Mouse (Mus musculus): ENCODE results near the gene Folr2. TPM values are rescaled to one million over a fixed set of nuclear protein-coding genes. Genes with fewer than 3 reads are reported as not detected.

Folr2 gene
- polyA plus RNA-seq, 1 experiment = 9.3 TPM

GRCm38 (mm10) chr7:101868241-101869162 lies 11.5 kb upstream of the Folr2 start:
- DNase-seq = no peak
- no peaks in the 10 kb centered on the region for H3K4me1 ChIP-seq (replicated peaks; ENCODE audit: control insufficient read depth, insufficient read depth, low read length)
- WGBS = 94% methylated on average over 13 of the region's 13 CpGs
- no peak overlapping the region for H3K4me3 ChIP-seq (ENCODE audit: control insufficient read depth, insufficient read depth, low read length)
- H3K36me3 ChIP-seq (ENCODE audit: control insufficient read depth, insufficient read depth, low read length) = no peaks in the 10 kb centered on the region
- TF ChIP-seq CTCF (IDR thresholded peaks at IDR 0.05; ENCODE audit: borderline replicate concordance, control insufficient read depth, extremely low read depth, insufficient read depth, low read length, poor library complexity) (no peak), POLR2A (IDR thresholded peaks at IDR 0.05; ENCODE audit: control insufficient read depth, extremely low read depth, insufficient read depth, low read length, poor library complexity) (no peak)
- no peak overlapping the region for H3K27ac ChIP-seq (ENCODE audit: control insufficient read depth, insufficient read depth, low read length)
- no peaks in the 10 kb centered on the region for H3K27me3 ChIP-seq (ENCODE audit: control insufficient read depth, insufficient read depth, low read length)

GRCm38 (mm10) chr7:101867482-101867881 lies 10.5 kb upstream of the Folr2 start:
- no peaks in the 10 kb centered on the region for H3K4me1 ChIP-seq (replicated peaks; ENCODE audit: control insufficient read depth, insufficient read depth, low read length)
- H3K27ac ChIP-seq (ENCODE audit: control insufficient read depth, insufficient read depth, low read length) = no peak overlapping the region
- TF ChIP-seq POLR2A (IDR thresholded peaks at IDR 0.05; ENCODE audit: control insufficient read depth, extremely low read depth, insufficient read depth, low read length, poor library complexity) (no peak), CTCF (IDR thresholded peaks at IDR 0.05; ENCODE audit: borderline replicate concordance, control insufficient read depth, extremely low read depth, insufficient read depth, low read length, poor library complexity) (no peak)
- DNase-seq = no peak
- no peaks in the 10 kb centered on the region for H3K27me3 ChIP-seq (ENCODE audit: control insufficient read depth, insufficient read depth, low read length)
- H3K36me3 ChIP-seq (ENCODE audit: control insufficient read depth, insufficient read depth, low read length) = no peaks in the 10 kb centered on the region
- no peak overlapping the region for H3K4me3 ChIP-seq (ENCODE audit: control insufficient read depth, insufficient read depth, low read length)
- WGBS = 93% methylated on average over 4 of the region's 4 CpGs

DNA sequence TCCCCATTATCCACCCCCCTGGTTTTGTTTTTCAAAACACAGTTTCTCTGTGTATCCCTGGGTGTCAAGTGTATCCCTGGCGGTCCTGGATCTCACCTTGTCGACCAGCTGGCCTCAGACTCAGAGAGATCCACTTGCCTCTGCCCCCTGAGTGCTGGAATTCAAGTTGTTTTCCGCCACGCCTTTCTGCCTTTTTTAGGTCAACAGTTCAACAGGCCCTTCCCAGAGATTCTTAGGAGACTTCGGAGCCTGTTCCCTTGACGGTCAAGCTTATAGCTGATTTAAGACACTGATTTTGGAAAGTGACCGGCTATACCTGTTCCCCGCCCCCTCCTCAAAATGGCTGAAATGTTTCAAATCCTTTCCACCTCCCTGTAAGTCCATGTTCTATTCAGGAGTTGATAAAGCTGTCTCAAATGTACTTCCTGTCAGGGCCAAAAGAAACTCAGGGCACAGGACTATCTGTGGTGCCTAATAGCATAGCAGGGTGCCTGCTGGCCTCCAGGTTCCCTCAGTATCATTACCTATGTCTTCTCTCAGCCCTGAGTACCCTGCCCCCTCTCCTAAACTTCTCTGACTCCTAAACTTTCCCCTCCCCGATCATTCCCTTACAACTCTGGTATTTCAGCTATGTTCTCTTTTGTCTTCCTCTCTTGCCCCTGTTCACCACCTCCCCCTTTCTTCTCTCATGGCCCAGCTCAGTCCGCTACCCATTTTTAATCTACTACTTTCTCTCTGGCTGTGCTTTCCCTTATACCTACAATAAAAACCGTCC lies 9.7 kb upstream of the Folr2 start:
- no peaks in the 10 kb centered on the region for H3K36me3 ChIP-seq (ENCODE audit: control insufficient read depth, insufficient read depth, low read length)
- TF ChIP-seq CTCF (IDR thresholded peaks at IDR 0.05; ENCODE audit: borderline replicate concordance, control insufficient read depth, extremely low read depth, insufficient read depth, low read length, poor library complexity) (no peak), POLR2A (IDR thresholded peaks at IDR 0.05; ENCODE audit: control insufficient read depth, extremely low read depth, insufficient read depth, low read length, poor library complexity) (no peak)
- H3K27me3 ChIP-seq (ENCODE audit: control insufficient read depth, insufficient read depth, low read length) = no peaks in the 10 kb centered on the region
- no peak overlapping the region for H3K27ac ChIP-seq (ENCODE audit: control insufficient read depth, insufficient read depth, low read length)
- no peaks in the 10 kb centered on the region for H3K4me1 ChIP-seq (replicated peaks; ENCODE audit: control insufficient read depth, insufficient read depth, low read length)
- WGBS = 93% methylated on average over 11 of the region's 11 CpGs
- DNase-seq = no peak
- H3K4me3 ChIP-seq (ENCODE audit: control insufficient read depth, insufficient read depth, low read length) = no peak overlapping the region

GRCm38 (mm10) chr7:101863415-101863814 lies 6.4 kb upstream of the Folr2 start, which contains the start of gene Anapc15:
Gene Anapc15, plus strand, starts transcription at chr7:101863715.
- TF ChIP-seq CTCF (IDR thresholded peaks at IDR 0.05; ENCODE audit: borderline replicate concordance, control insufficient read depth, extremely low read depth, insufficient read depth, low read length, poor library complexity) (no peak), POLR2A (IDR thresholded peaks at IDR 0.05; ENCODE audit: control insufficient read depth, extremely low read depth, insufficient read depth, low read length, poor library complexity) (no peak)
- no peak within 1 kb of the TSS for H3K4me3 ChIP-seq (ENCODE audit: control insufficient read depth, insufficient read depth, low read length)
- 0 out of 2 replicates have a peak, but pooled peaks cover 1% of the 10 kb centered on the region for H3K4me1 ChIP-seq (replicated peaks; ENCODE audit: control insufficient read depth, insufficient read depth, low read length)
- no peaks in the 10 kb centered on the region for H3K27me3 ChIP-seq (ENCODE audit: control insufficient read depth, insufficient read depth, low read length)
- no peak within 1 kb of the TSS for H3K27ac ChIP-seq (ENCODE audit: control insufficient read depth, insufficient read depth, low read length)
- no peaks in the 10 kb centered on the region for H3K36me3 ChIP-seq (ENCODE audit: control insufficient read depth, insufficient read depth, low read length)
- 65% methylated on average over 3 of the region's 3 CpGs for WGBS
- no peak for DNase-seq

GRCm38 (mm10) chr7:101862291-101862690 lies 5.3 kb upstream of the Folr2 start:
- no peak for DNase-seq
- H3K27ac ChIP-seq (ENCODE audit: control insufficient read depth, insufficient read depth, low read length) = no peak overlapping the region
- H3K4me3 ChIP-seq (ENCODE audit: control insufficient read depth, insufficient read depth, low read length) = no peak overlapping the region
- no peaks in the 10 kb centered on the region for H3K36me3 ChIP-seq (ENCODE audit: control insufficient read depth, insufficient read depth, low read length)
- TF ChIP-seq CTCF (IDR thresholded peaks at IDR 0.05; ENCODE audit: borderline replicate concordance, control insufficient read depth, extremely low read depth, insufficient read depth, low read length, poor library complexity) (no peak), POLR2A (IDR thresholded peaks at IDR 0.05; ENCODE audit: control insufficient read depth, extremely low read depth, insufficient read depth, low read length, poor library complexity) (no peak)
- no peaks in the 10 kb centered on the region for H3K27me3 ChIP-seq (ENCODE audit: control insufficient read depth, insufficient read depth, low read length)
- 84% methylated on average over 3 of the region's 3 CpGs for WGBS
- H3K4me1 ChIP-seq (replicated peaks; ENCODE audit: control insufficient read depth, insufficient read depth, low read length) = 0 out of 2 replicates have a peak, but pooled peaks cover 2% of the 10 kb centered on the region

GRCm38 (mm10) chr7:101860978-101861377 lies 4.0 kb upstream of the Folr2 start:
- H3K27ac ChIP-seq (ENCODE audit: control insufficient read depth, insufficient read depth, low read length) = no peak overlapping the region

More at GRCm38 (mm10) chr7:101860978-101861377, 4.0 kb upstream of the Folr2 start:
- no peak for TF ChIP-seq POLR2A (IDR thresholded peaks at IDR 0.05; ENCODE audit: control insufficient read depth, extremely low read depth, insufficient read depth, low read length, poor library complexity)
- no peak for TF ChIP-seq CTCF (IDR thresholded peaks at IDR 0.05; ENCODE audit: borderline replicate concordance, control insufficient read depth, extremely low read depth, insufficient read depth, low read length, poor library complexity)
- DNase-seq = no peak
- Histone ChIP-seq H3K4me1 (replicated peaks; ENCODE audit: control insufficient read depth, insufficient read depth, low read length) (0 out of 2 replicates have a peak, but pooled peaks cover 2% of the 10 kb centered on the region), H3K4me3 (ENCODE audit: control insufficient read depth, insufficient read depth, low read length) (no peak overlapping the region), H3K36me3 (ENCODE audit: control insufficient read depth, insufficient read depth, low read length) (no peaks in the 10 kb centered on the region), H3K27me3 (ENCODE audit: control insufficient read depth, insufficient read depth, low read length) (no peaks in the 10 kb centered on the region)
